In the genomic region with DNA sequence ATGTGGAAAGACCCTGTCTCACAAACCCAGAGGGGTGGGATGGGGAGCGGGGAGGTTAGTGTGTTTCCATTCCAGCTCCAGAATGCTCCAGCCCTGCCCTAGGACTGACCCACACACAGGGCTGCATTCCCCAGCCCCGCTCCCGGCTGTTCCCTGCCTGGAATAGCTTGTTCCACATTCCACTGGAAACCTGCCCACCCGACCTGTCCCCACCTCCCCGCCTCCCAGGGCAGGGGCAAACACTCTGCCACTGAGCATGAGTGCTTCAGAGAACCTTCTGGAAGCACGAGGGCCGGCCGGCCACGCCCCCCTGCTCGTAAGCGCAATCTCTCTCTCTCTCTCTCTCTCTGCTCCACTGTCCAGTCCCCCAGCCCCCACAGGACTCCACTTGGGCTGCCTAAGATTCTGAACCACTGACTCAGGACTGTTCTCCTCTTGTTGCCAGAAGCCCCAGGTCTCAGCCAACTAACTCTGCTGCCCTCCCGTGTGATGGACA, we compare ENCODE assay signal across 11 mouse cellular contexts. TPM values are rescaled to one million over a fixed set of nuclear protein-coding genes. Genes with fewer than 3 reads are reported as not detected.
DNase-seq lines count a peak whose midpoint lies in the region; ATAC-seq and TF ChIP-seq lines count a peak whose summit lies in the region.
"Had no signal": no experiment of that assay in that cellular context is flagged by ENCODE, and none has a peak within 500 bp of the region (broad histone marks: within the 10 kb centered on the region; RNA-seq: fewer than 3 reads in every experiment).

No protein-coding gene starts in this region.

- H3K36me3 ChIP-seq in heart, embryonic 11.5 days (ENCODE audit: control insufficient read depth, insufficient read depth, low read length) = peaks cover 15% of the 10 kb centered on the region
- 0 out of 2 replicates have a peak, but pooled peaks cover 5% of the 10 kb centered on the region for H3K36me3 ChIP-seq in stomach, embryonic 16.5 days (ENCODE audit: control insufficient read depth, insufficient read depth, low read length)
- peaks cover 35% of the 10 kb centered on the region for H3K36me3 ChIP-seq in midbrain, embryonic 13.5 days

- H3K4me2 ChIP-seq in heart, embryonic 11.5 days = no peak overlapping the region
- H3K4me2 ChIP-seq in stomach, embryonic 16.5 days (ENCODE audit: low read depth, low read length) = no peak overlapping the region
- no peak overlapping the region for H3K4me2 ChIP-seq in midbrain, embryonic 13.5 days (replicated peaks)
- H3K4me2 ChIP-seq: hindbrain, embryonic 15.5 days; liver, embryonic 13.5 days; neural tube, embryonic 12.5 days had no signal

- DNase-seq in layer of hippocampus, adult 2 months (ENCODE audit: low spot score in 2 of 2) = no peak
- DNase-seq in layer of hippocampus, postnatal 36 days = no peak
- DNase-seq in kidney, postnatal 14 days = peak; percentile 88
- DNase-seq in left cerebral cortex, adult 9 months (ENCODE audit: low spot score in 2 of 2) = no peak
- DNase-seq: liver, embryonic 13.5 days had no signal

- H3K9me3 ChIP-seq in heart, embryonic 11.5 days (replicated peaks; ENCODE audit: control insufficient read depth, low read length) = no peaks in the 10 kb centered on the region
- H3K9me3 ChIP-seq in stomach, embryonic 16.5 days (replicated peaks; ENCODE audit: control insufficient read depth, low read length) = no peaks in the 10 kb centered on the region
- H3K9me3 ChIP-seq in midbrain, embryonic 13.5 days = no peaks in the 10 kb centered on the region
- H3K9me3 ChIP-seq: hindbrain, embryonic 15.5 days; liver, embryonic 13.5 days; neural tube, embryonic 12.5 days had no signal

- 0 out of 2 replicates have a peak, but pooled peaks have one; percentile 14 for ATAC-seq in heart, embryonic 11.5 days (replicated peaks; ENCODE audit: insufficient number of reproducible peaks, low FRiP score, low TSS enrichment)
- peak; percentile 28; the same call in 1 of the 2 replicates for ATAC-seq in stomach, embryonic 16.5 days (ENCODE audit: insufficient read depth, low FRiP score)
- ATAC-seq in midbrain, embryonic 13.5 days = no peak
- ATAC-seq in monocyte, adult 5-6 weeks (replicated peaks; ENCODE audit: insufficient number of reproducible peaks, low FRiP score, low TSS enrichment, poor library complexity, severe bottlenecking) = no peak; the same call in 1 of the 2 replicates

- peaks cover 8% of the 10 kb centered on the region for H3K4me1 ChIP-seq in heart, embryonic 11.5 days (ENCODE audit: control insufficient read depth, insufficient read depth, low read length)
- peaks cover 14% of the 10 kb centered on the region for H3K4me1 ChIP-seq in stomach, embryonic 16.5 days (ENCODE audit: control insufficient read depth, insufficient read depth, low read length)
- no peaks in the 10 kb centered on the region for H3K4me1 ChIP-seq in midbrain, embryonic 13.5 days (replicated peaks)
- H3K4me1 ChIP-seq: hindbrain, embryonic 15.5 days; liver, embryonic 13.5 days; neural tube, embryonic 12.5 days had no signal

- WGBS in heart, embryonic 11.5 days (ENCODE audit: insufficient replicate concordance) = 54% methylated on average over 12 of the region's 12 CpGs
- WGBS in stomach, embryonic 16.5 days = 51% methylated on average over 12 of the region's 12 CpGs
- WGBS in midbrain, embryonic 13.5 days = 82% methylated on average over 12 of the region's 12 CpGs

- no peaks in the 10 kb centered on the region for H3K27me3 ChIP-seq in heart, embryonic 11.5 days (ENCODE audit: control insufficient read depth, insufficient read depth, low read length)
- no peaks in the 10 kb centered on the region for H3K27me3 ChIP-seq in stomach, embryonic 16.5 days (ENCODE audit: control insufficient read depth, insufficient read depth, low read length)
- H3K27me3 ChIP-seq in midbrain, embryonic 13.5 days = no peaks in the 10 kb centered on the region
- H3K27me3 ChIP-seq: hindbrain, embryonic 15.5 days; liver, embryonic 13.5 days; neural tube, embryonic 12.5 days had no signal

- H3K27ac ChIP-seq in layer of hippocampus, adult 2 months = peak overlapping the region; percentile 65
- no peak overlapping the region for H3K27ac ChIP-seq in heart, embryonic 11.5 days (ENCODE audit: low read depth, low read length)
- peak overlapping the region; percentile 41; the same call in 1 of the 2 replicates for H3K27ac ChIP-seq in stomach, embryonic 16.5 days (ENCODE audit: low read length)
- no peak overlapping the region for H3K27ac ChIP-seq in midbrain, embryonic 13.5 days
- H3K27ac ChIP-seq: hindbrain, embryonic 15.5 days; liver, embryonic 13.5 days; neural tube, embryonic 12.5 days had no signal

- H3K4me3 ChIP-seq in layer of hippocampus, adult 2 months = no peak overlapping the region
- H3K4me3 ChIP-seq in heart, embryonic 11.5 days (ENCODE audit: low read depth, low read length) = no peak overlapping the region
- no peak overlapping the region for H3K4me3 ChIP-seq in stomach, embryonic 16.5 days (replicated peaks; ENCODE audit: low read length)
- no peak overlapping the region for H3K4me3 ChIP-seq in midbrain, embryonic 13.5 days (replicated peaks)
- H3K4me3 ChIP-seq: hindbrain, embryonic 15.5 days; liver, embryonic 13.5 days; neural tube, embryonic 12.5 days had no signal

- TF ChIP-seq CTCF in layer of hippocampus, adult 2 months (conservative IDR thresholded peaks at IDR 0.05) = no peak

- no peak overlapping the region for H3K9ac ChIP-seq in heart, embryonic 11.5 days (ENCODE audit: low read depth, low read length)
- peak overlapping the region; percentile 31; the same call in 1 of the 2 replicates for H3K9ac ChIP-seq in stomach, embryonic 16.5 days (ENCODE audit: low read length)
- no peak overlapping the region for H3K9ac ChIP-seq in midbrain, embryonic 13.5 days (replicated peaks)
- H3K9ac ChIP-seq: hindbrain, embryonic 15.5 days; liver, embryonic 13.5 days; neural tube, embryonic 12.5 days had no signal

RNA-seq across cellular contexts. Expression of a gene that starts 21.4 kb away (rescaled TPM):
- total RNA-seq in layer of hippocampus, adult 2 months (2021) = 10 to 100 TPM; 69.1 to 78.2 TPM
- total RNA-seq in layer of hippocampus, postnatal 36 days (2021) = 10 to 100 TPM; 68.7 to 72.1 TPM
- polyA plus RNA-seq in heart, embryonic 11.5 days (2014; fragmentation: Nextera tagmentation; extraction: Ambion mirVana) = 25.3 and 27.6 TPM in 2 replicates
- polyA plus RNA-seq in stomach, embryonic 16.5 days (2015; fragmentation: Nextera tagmentation; extraction: Ambion mirVana) = 8.9 and 11.0 TPM in 2 replicates
- polyA plus RNA-seq in midbrain, embryonic 13.5 days (2015; fragmentation: Nextera tagmentation; extraction: Ambion mirVana) = 9.1 and 10.3 TPM in 2 replicates
- total RNA-seq in monocyte, adult 5-6 weeks (2017) = 1.4 to 3.0 TPM in 2 of 3 replicates, not detected in the other

RNA-seq across cellular contexts. Expression of a gene that starts 26.9 kb away (rescaled TPM):
- total RNA-seq in layer of hippocampus, adult 2 months (2021) = 10 to 100 TPM; 25.7 to 25.9 TPM
- total RNA-seq in layer of hippocampus, postnatal 36 days (2021) = 10 to 100 TPM; 27.4 to 31.7 TPM
- polyA plus RNA-seq in heart, embryonic 11.5 days (2014; fragmentation: Nextera tagmentation; extraction: Ambion mirVana) = 12.4 and 12.8 TPM in 2 replicates
- polyA plus RNA-seq in stomach, embryonic 16.5 days (2015; fragmentation: Nextera tagmentation; extraction: Ambion mirVana) = 22.0 and 24.3 TPM in 2 replicates
- polyA plus RNA-seq in midbrain, embryonic 13.5 days (2015; fragmentation: Nextera tagmentation; extraction: Ambion mirVana) = 26.1 and 26.3 TPM in 2 replicates
- total RNA-seq in monocyte, adult 5-6 weeks (2017) = 7.4 to 12.5 TPM (median 9.8 TPM) in 3 replicates

RNA-seq across cellular contexts. Expression of a gene that starts 30.7 kb away (rescaled TPM):
- 10 to 100 TPM; 97.4 to 99.3 TPM for total RNA-seq in layer of hippocampus, adult 2 months (2021)
- 100 to 1,000 TPM; 102 to 106 TPM for total RNA-seq in layer of hippocampus, postnatal 36 days (2021)
- 490 and 526 TPM in 2 replicates for polyA plus RNA-seq in heart, embryonic 11.5 days (2014; fragmentation: Nextera tagmentation; extraction: Ambion mirVana)
- polyA plus RNA-seq in stomach, embryonic 16.5 days (2015; fragmentation: Nextera tagmentation; extraction: Ambion mirVana) = 641 and 673 TPM in 2 replicates
- 345 and 368 TPM in 2 replicates for polyA plus RNA-seq in midbrain, embryonic 13.5 days (2015; fragmentation: Nextera tagmentation; extraction: Ambion mirVana)
- total RNA-seq in monocyte, adult 5-6 weeks (2017) = 574 to 1,047 TPM (median 1,041 TPM) in 3 replicates

RNA-seq across cellular contexts. Expression of a gene that starts 31.6 kb away (rescaled TPM):
- total RNA-seq in layer of hippocampus, adult 2 months (2021) = 10 to 100 TPM; 19.3 TPM
- 10 to 100 TPM; 19.8 to 20.6 TPM for total RNA-seq in layer of hippocampus, postnatal 36 days (2021)
- 15.5 and 16.3 TPM in 2 replicates for polyA plus RNA-seq in heart, embryonic 11.5 days (2014; fragmentation: Nextera tagmentation; extraction: Ambion mirVana)
- polyA plus RNA-seq in stomach, embryonic 16.5 days (2015; fragmentation: Nextera tagmentation; extraction: Ambion mirVana) = 27.4 and 32.0 TPM in 2 replicates
- 18.2 and 19.4 TPM in 2 replicates for polyA plus RNA-seq in midbrain, embryonic 13.5 days (2015; fragmentation: Nextera tagmentation; extraction: Ambion mirVana)
- total RNA-seq in monocyte, adult 5-6 weeks (2017) = 47.8 to 86.1 TPM (median 71.4 TPM) in 3 replicates

RNA-seq across cellular contexts. Expression of a gene that starts 42.9 kb away (rescaled TPM):
- total RNA-seq in layer of hippocampus, adult 2 months (2021) = 10 to 100 TPM; 27.4 to 32.6 TPM
- total RNA-seq in layer of hippocampus, postnatal 36 days (2021) = 10 to 100 TPM; 23.3 to 28.3 TPM
- polyA plus RNA-seq in heart, embryonic 11.5 days (2014; fragmentation: Nextera tagmentation; extraction: Ambion mirVana) = 7.5 and 8.4 TPM in 2 replicates
- 12.5 and 15.1 TPM in 2 replicates for polyA plus RNA-seq in stomach, embryonic 16.5 days (2015; fragmentation: Nextera tagmentation; extraction: Ambion mirVana)
- 28.0 and 28.2 TPM in 2 replicates for polyA plus RNA-seq in midbrain, embryonic 13.5 days (2015; fragmentation: Nextera tagmentation; extraction: Ambion mirVana)
- 23.3 to 32.0 TPM (median 28.7 TPM) in 3 replicates for total RNA-seq in monocyte, adult 5-6 weeks (2017)

Comparison
In these comparisons a context has a peak if more than half of its experiments do, and no peak if none do; other contexts are left out.
1. H3K27ac ChIP-seq: peak in layer of hippocampus, adult 2 months (single experiment) and stomach, embryonic 16.5 days (single experiment); none in heart, embryonic 11.5 days (single experiment) and midbrain, embryonic 13.5 days (single experiment).
2. ATAC-seq: peak in heart, embryonic 11.5 days (single experiment) and stomach, embryonic 16.5 days (single experiment); none in midbrain, embryonic 13.5 days (single experiment) and monocyte, adult 5-6 weeks (single experiment).
3. RNA of a gene that starts 21.4 kb away (total RNA-seq): 69.1 to 78.2 TPM in layer of hippocampus, adult 2 months and 68.7 to 72.1 TPM in layer of hippocampus, postnatal 36 days; 1.4 to 3.0 TPM in monocyte, adult 5-6 weeks; every median in the first group is over 10 times any median in the second.